Mouse (Mus musculus) ovary, adult 18-20 months (tissue): ENCODE measurements around the gene Dusp18.

Experiments
- DNase-seq: peaks from one replicate; pipeline ENCODE4 v3.0.0; 2022; ENCODE audit warnings: low spot score, mixed read lengths

Dusp18 gene

GRCm38 (mm10) chr11:3894406-3895281, at the start of gene Dusp18, which contains the start of gene 4921536K21Rik:
Gene Dusp18 (plus strand): TSS chr11:3895240.
Gene 4921536K21Rik (minus strand): TSS chr11:3895098.
- DNase-seq, result peak; percentile 90

GRCm38 (mm10) chr11:3846351-3846750, 48.7 kb upstream of the Dusp18 start:
- no peak for DNase-seq

- no peak for DNase-seq
These were observed 45.3 kb upstream of the Dusp18 start for GRCm38 (mm10) chr11:3849469-3850314.

GRCm38 (mm10) chr11:3850315-3850614, 44.8 kb upstream of the Dusp18 start:
- no peak for DNase-seq

- DNase-seq, result no peak
These were observed 44.2 kb upstream of the Dusp18 start for GRCm38 (mm10) chr11:3850746-3851277.

GRCm38 (mm10) chr11:3851872-3852271, 43.2 kb upstream of the Dusp18 start:
- DNase-seq, result no peak

GRCm38 (mm10) chr11:3853031-3853430, 42.0 kb upstream of the Dusp18 start:
- no peak for DNase-seq

- DNase-seq, result peak; percentile 47
These were observed 41.5 kb upstream of the Dusp18 start for GRCm38 (mm10) chr11:3853481-3854034.

- no peak for DNase-seq
These were observed 40.9 kb upstream of the Dusp18 start for GRCm38 (mm10) chr11:3854156-3854555.

- DNase-seq, result no peak
These were observed 39.2 kb upstream of the Dusp18 start for GRCm38 (mm10) chr11:3855846-3856245.

GRCm38 (mm10) chr11:3857902-3858301, 37.1 kb upstream of the Dusp18 start:
- DNase-seq, result no peak

- no peak for DNase-seq
These were observed 35.3 kb upstream of the Dusp18 start for GRCm38 (mm10) chr11:3859778-3860177.

- DNase-seq, result no peak
These were observed 34.7 kb upstream of the Dusp18 start for GRCm38 (mm10) chr11:3860361-3860760.

GRCm38 (mm10) chr11:3862661-3863453, 32.2 kb upstream of the Dusp18 start:
- no peak for DNase-seq

GRCm38 (mm10) chr11:3863454-3864112, 31.5 kb upstream of the Dusp18 start, which contains the start of gene Osbp2:
Gene Osbp2 (minus strand): TSS chr11:3863903.
- peak; percentile 69 for DNase-seq

- DNase-seq, result no peak
These were observed 30.7 kb upstream of the Dusp18 start for GRCm38 (mm10) chr11:3864343-3864742.

- DNase-seq, result no peak
These were observed 18.6 kb upstream of the Dusp18 start for GRCm38 (mm10) chr11:3876419-3876818.

GRCm38 (mm10) chr11:3878660-3879059, 16.4 kb upstream of the Dusp18 start:
- no peak for DNase-seq

- DNase-seq, result peak; percentile 23
These were observed 15.2 kb upstream of the Dusp18 start for GRCm38 (mm10) chr11:3879836-3880235.

GRCm38 (mm10) chr11:3883711-3884110, 11.3 kb upstream of the Dusp18 start:
- no peak for DNase-seq

- DNase-seq, result no peak
These were observed 7.7 kb upstream of the Dusp18 start for GRCm38 (mm10) chr11:3887331-3887730.
